In the genomic region with DNA sequence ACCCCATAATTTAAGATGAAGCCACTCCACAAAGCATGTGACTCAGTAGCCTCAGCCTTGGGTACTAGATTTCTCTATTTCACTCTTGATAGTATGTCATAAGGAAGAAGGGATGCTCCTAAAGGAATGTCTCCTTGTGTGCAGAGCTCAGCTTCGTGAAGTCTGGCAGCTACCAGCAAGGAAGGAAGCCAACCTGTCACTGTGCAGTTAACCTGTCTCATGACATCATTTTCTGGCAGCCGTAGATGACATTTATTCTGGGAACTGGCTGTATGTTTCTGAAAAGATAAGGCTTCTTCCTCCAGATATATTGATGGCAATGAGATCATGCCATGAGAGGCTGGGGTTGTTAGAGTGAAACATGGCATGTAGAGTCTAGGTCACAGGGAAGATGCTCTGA, we compare ENCODE assay signal across 21 mouse cellular contexts.
DNase-seq lines count a peak whose midpoint lies in the region; ATAC-seq lines count a peak whose summit lies in the region.
"Had no signal": no experiment of that assay in that cellular context is flagged by ENCODE, and none has a peak within 500 bp of the region (broad histone marks: within the 10 kb centered on the region; RNA-seq: fewer than 3 reads in every experiment).

No protein-coding gene starts in this region.

- H3K4me2 ChIP-seq in forebrain, embryonic 16.5 days (ENCODE audit: low read length), result no peak overlapping the region
- H3K4me2 ChIP-seq in forebrain, embryonic 13.5 days, result no peak overlapping the region
- H3K4me2 ChIP-seq: heart, embryonic 11.5 days; heart, embryonic 15.5 days; hindbrain, embryonic 13.5 days had no signal

- no peaks in the 10 kb centered on the region for H3K27me3 ChIP-seq in forebrain, embryonic 16.5 days (replicated peaks; ENCODE audit: control insufficient read depth, insufficient read depth, low read length)
- no peaks in the 10 kb centered on the region for H3K27me3 ChIP-seq in forebrain, embryonic 13.5 days
- H3K27me3 ChIP-seq: CH12.LX; heart, embryonic 15.5 days; hindbrain, embryonic 13.5 days had no signal

- WGBS in forebrain, embryonic 16.5 days, result 74% methylated on average over 2 of the region's 2 CpGs
- 86% methylated on average over 2 of the region's 2 CpGs for WGBS in forebrain, embryonic 13.5 days

- no peaks in the 10 kb centered on the region for H3K9me3 ChIP-seq in forebrain, embryonic 16.5 days (ENCODE audit: control insufficient read depth, low read length)
- no peaks in the 10 kb centered on the region for H3K9me3 ChIP-seq in forebrain, embryonic 13.5 days (replicated peaks)
- H3K9me3 ChIP-seq: embryonic facial prominence, embryonic 10.5 days; heart, embryonic 15.5 days; hindbrain, embryonic 13.5 days had no signal

- no peak overlapping the region for H3K4me3 ChIP-seq in forebrain, embryonic 16.5 days (replicated peaks; ENCODE audit: low read length)
- no peak overlapping the region for H3K4me3 ChIP-seq in forebrain, embryonic 13.5 days
- H3K4me3 ChIP-seq: embryonic facial prominence, embryonic 10.5 days; heart, adult 2 months; heart, embryonic 15.5 days; hindbrain, embryonic 13.5 days had no signal

- H3K36me3 ChIP-seq in forebrain, embryonic 16.5 days (ENCODE audit: control insufficient read depth, insufficient read depth), result no peaks in the 10 kb centered on the region
- H3K36me3 ChIP-seq in forebrain, embryonic 13.5 days (ENCODE audit: poor library complexity, severe bottlenecking), result no peaks in the 10 kb centered on the region
- H3K36me3 ChIP-seq: embryonic facial prominence, embryonic 10.5 days; heart, embryonic 15.5 days; hindbrain, embryonic 13.5 days had no signal

- no peaks in the 10 kb centered on the region for H3K4me1 ChIP-seq in forebrain, embryonic 16.5 days (replicated peaks; ENCODE audit: control insufficient read depth, insufficient read depth, low read length)
- H3K4me1 ChIP-seq in forebrain, embryonic 13.5 days, result no peaks in the 10 kb centered on the region
- H3K4me1 ChIP-seq: embryonic facial prominence, embryonic 10.5 days; heart, embryonic 15.5 days; hindbrain, embryonic 13.5 days had no signal

- ATAC-seq in forebrain, embryonic 16.5 days, result peak; percentile 49; the same call in 1 of the 2 replicates
- ATAC-seq in forebrain, embryonic 13.5 days, result no peak
- no peak for ATAC-seq in CD4-positive, CD25-positive, alpha-beta regulatory T cell, adult 4 months
- ATAC-seq: activated CD4-positive, CD25-positive, alpha-beta regulatory T cell, adult 4 months; intestine, embryonic 16.5 days; Patski had no signal

- no peak overlapping the region for H3K9ac ChIP-seq in forebrain, embryonic 16.5 days (replicated peaks; ENCODE audit: low read depth, low read length)
- H3K9ac ChIP-seq in forebrain, embryonic 13.5 days, result no peak overlapping the region
- H3K9ac ChIP-seq: heart, embryonic 15.5 days; hindbrain, embryonic 13.5 days had no signal

- H3K27ac ChIP-seq in forebrain, embryonic 16.5 days (ENCODE audit: low read length), result no peak overlapping the region
- H3K27ac ChIP-seq in forebrain, embryonic 13.5 days, result no peak overlapping the region
- H3K27ac ChIP-seq: embryonic facial prominence, embryonic 10.5 days; heart, adult 2 months; heart, embryonic 15.5 days; hindbrain, embryonic 13.5 days had no signal

- DNase-seq in cerebellum, postnatal 14 days, result peak; percentile 53 to 60
- no peak for DNase-seq in cerebellum, postnatal 4 days (ENCODE audit: low spot score in 2 of 2)
- peak; percentile 0 for DNase-seq in right cerebral cortex, adult 18-20 months
- no peak for DNase-seq in right cerebral cortex, adult 2 months (ENCODE audit: low spot score in 2 of 2)
- DNase-seq: adrenal gland, postnatal 14 days; cerebellum, adult 9-11 months; gastrocnemius, postnatal 14 days; heart, adult 2 months; heart, postnatal 14 days; kidney, adult 2 months had no signal

Comparison
In these comparisons a context has a peak if more than half of its experiments do, and no peak if none do; other contexts are left out.
1. DNase-seq: peak in cerebellum, postnatal 14 days (2 of 2) and right cerebral cortex, adult 18-20 months (single experiment); none in cerebellum, postnatal 4 days (0 of 2) and right cerebral cortex, adult 2 months (0 of 2).